Mouse (Mus musculus) left cerebral cortex, postnatal 36 days (tissue): ENCODE data around the gene Canx. TPM values are rescaled to one million over a fixed set of nuclear protein-coding genes. Genes with fewer than 3 reads are reported as not detected.

Experiments used
- DNase-seq, 2 experiments: peaks; one replicate each; pipeline ENCODE4 v3.0.0; 2021 to 2022; ENCODE audit warnings: low spot score in 2 of 2, mixed read lengths in 1 of 2
- intact Hi-C: fragments of 180-260 bp; cut with DNase I; formaldehyde crosslinking; loops from one replicate; pipeline ENCODE4 v1.15.1; 2025
- microRNA-seq: library from miRNA; unstranded; fragments of <30 nt; microRNA quantifications from one replicate; pipeline ENCODE4 v1.2.0, GENCODE M21; 2022
- total RNA-seq, 2 experiments: library from RNA; stranded (reverse); gene quantifications; 2 replicates each; pipeline ENCODE4 v1.2.3; 2021

Canx gene
- total RNA-seq, 2 experiments from 2014 or later, result 400 to 407 TPM

GRCm38 (mm10) chr11:50245269-50245668, 80.2 kb downstream of the Canx start:
- intact Hi-C loops, result no loop called here
- no peak for DNase-seq

Small RNAs within 50 kb of the gene (microRNA-seq; reads per million reads assigned to microRNA genes)
- gene Mir804, result not detected

Other genes starting within 250 kb of the Canx start
- gene Tbc1d9b, start 194.3 kb downstream of the Canx start, total RNA-seq, result 100 to 1,000 TPM; 118 to 120 TPM
- 10 to 100 TPM; 15.4 to 15.7 TPM for gene Mrnip, start 151.2 kb downstream of the Canx start, total RNA-seq
- 100 to 1,000 TPM; 460 to 526 TPM for gene Sqstm1, start 114.8 kb downstream of the Canx start, total RNA-seq
- gene Mgat4b, start 114.8 kb downstream of the Canx start, total RNA-seq, result 10 to 100 TPM; 64.9 to 80.2 TPM
- gene Ltc4s, start 87.1 kb downstream of the Canx start, total RNA-seq, result 10 to 100 TPM in 1 of 2 experiments, 1 to 10 TPM in 1; 7.7 to 10.9 TPM
- gene Maml1, start 33.4 kb downstream of the Canx start, total RNA-seq, result 10 to 100 TPM in 1 of 2 experiments, 1 to 10 TPM in 1; 9.9 to 10.6 TPM
- not detected for gene Cby3, start 28.8 kb upstream of the Canx start, total RNA-seq
- 100 to 1,000 TPM; 175 to 266 TPM for gene Hnrnph1, start 51.3 kb upstream of the Canx start, total RNA-seq
- gene Rufy1, start 105.5 kb upstream of the Canx start, total RNA-seq, result 10 to 100 TPM; 27.8 to 28.7 TPM